Mouse (Mus musculus): ENCODE data around the gene Fhod1.

GRCm38 (mm10) chr8:105387151-105387550 lies 39.4 kb upstream of the Fhod1 start:
- TF ChIP-seq CTCF (IDR thresholded peaks at IDR 0.05; ENCODE audit: borderline replicate concordance, control insufficient read depth, extremely low read depth, insufficient read depth, low read length, poor library complexity) (no peak), POLR2A (IDR thresholded peaks at IDR 0.05; ENCODE audit: control insufficient read depth, extremely low read depth, insufficient read depth, low read length, poor library complexity) (no peak)

All from thymus, adult 2 months (tissue).